Mouse (Mus musculus) hindbrain, postnatal 0 days (tissue): ENCODE results near the gene Ccdc63. TPM values are rescaled to one million over a fixed set of nuclear protein-coding genes. Genes with fewer than 3 reads are reported as not detected.

ENCODE experiments used
- ATAC-seq: fragments of 200-750 bp; cut with Nextera tagmentation; 2 replicates; pipeline ENCODE4 v1.8.0; 2017; ENCODE audit warnings: mild to moderate bottlenecking, moderate TSS enrichment, moderate library complexity
- DNase-seq: peaks from one replicate; pipeline ENCODE4 v3.0.0-alpha.2; 2015; ENCODE audit warnings: low spot score
- H3K27ac ChIP-seq: fragments of 300-500 bp; sonication (generic); 2 replicates; pipeline ENCODE4 v1.5.1; 2014; ENCODE audit warnings: mild to moderate bottlenecking
- H3K27me3 ChIP-seq: fragments of 300-500 bp; sonication (generic); 2 replicates; pipeline ENCODE4 v1.6.1; 2014; ENCODE audit warnings: low read length, mixed read lengths; ENCODE audit not compliant: insufficient read depth
- H3K36me3 ChIP-seq: fragments of 300-500 bp; sonication (generic); 2 replicates; pipeline ENCODE4 v1.6.1; 2014; ENCODE audit warnings: low read length, mixed read lengths; ENCODE audit not compliant: insufficient read depth
- H3K4me1 ChIP-seq: fragments of 300-500 bp; sonication (generic); 2 replicates; pipeline ENCODE4 v1.6.1; 2014; ENCODE audit warnings: antibody characterized with exemption, low read length, mixed read lengths; ENCODE audit not compliant: insufficient read depth
- H3K4me2 ChIP-seq: fragments of 300-500 bp; sonication (generic); 2 replicates; pipeline ENCODE4 v1.6.1; 2014; ENCODE audit warnings: low read depth, mild to moderate bottlenecking, low read length, moderate library complexity, mixed read lengths
- H3K4me3 ChIP-seq: fragments of 300-500 bp; sonication (generic); 2 replicates; pipeline ENCODE4 v1.5.1; 2014; ENCODE audit warnings: low read length
- H3K9ac ChIP-seq: fragments of 300-500 bp; sonication (generic); replicated peaks from 2 replicates; pipeline ENCODE4 v1.6.1; 2014; ENCODE audit warnings: mild to moderate bottlenecking, low read length, moderate library complexity, mixed read lengths
- H3K9me3 ChIP-seq: fragments of 300-500 bp; sonication (generic); 2 replicates; pipeline ENCODE4 v1.6.1; 2016; ENCODE audit warnings: low read length, mixed read lengths
- CTCF ChIP-seq: IDR thresholded peaks from 2 replicates; pipeline ENCODE4 v1.5.1; 2016; ENCODE audit warnings: antibody characterized with exemption, control low read depth, low read depth
- WGBS: fragments of 180-500 bp; shearing (Covaris S2); extraction: QIAGEN DNeasy Blood & Tissue Kit; methylation state at CpG from one replicate; pipeline ENCODE4 v1.1.7; 2014; 5-methylcytosine and 5-hydroxymethylcytosine counted together
- polyA plus RNA-seq: library from polyadenylated mRNA; unstranded; fragments of >200 nt; fragmentation: Nextera tagmentation; extraction: Ambion mirVana; gene quantifications from 2 replicates; pipeline ENCODE4 v1.2.1, GENCODE M21; 2015
- total RNA-seq: library from RNA; depleted of rRNA; stranded (reverse); fragments of >200 nt; gene quantifications from 2 replicates; pipeline ENCODE4 v1.2.3, GENCODE M21; 2014

Gene Ccdc63
- total and polyA plus RNA-seq, 2 experiments from 2014 or later, result 0.16 TPM; not detected in 1

- ATAC-seq (no peak), DNase-seq (no peak)
- H3K9ac ChIP-seq, result no peak overlapping the region
- H3K4me3 ChIP-seq, result no peak overlapping the region
- peaks cover 8% of the 10 kb centered on the region; the same call in 1 of the 2 replicates for H3K4me1 ChIP-seq
- H3K9me3 ChIP-seq, result no peaks in the 10 kb centered on the region
- no peaks in the 10 kb centered on the region for H3K36me3 ChIP-seq
- H3K27me3 ChIP-seq, result no peaks in the 10 kb centered on the region
- H3K27ac ChIP-seq, result no peak overlapping the region
- TF ChIP-seq CTCF, result no peak
- 56% methylated on average over 11 of the region's 11 CpGs for WGBS
- H3K4me2 ChIP-seq, result no peak overlapping the region
These were observed 10.2 kb downstream of the Ccdc63 start for GRCm38 (mm10) chr5:122130341-122130998.

DNA sequence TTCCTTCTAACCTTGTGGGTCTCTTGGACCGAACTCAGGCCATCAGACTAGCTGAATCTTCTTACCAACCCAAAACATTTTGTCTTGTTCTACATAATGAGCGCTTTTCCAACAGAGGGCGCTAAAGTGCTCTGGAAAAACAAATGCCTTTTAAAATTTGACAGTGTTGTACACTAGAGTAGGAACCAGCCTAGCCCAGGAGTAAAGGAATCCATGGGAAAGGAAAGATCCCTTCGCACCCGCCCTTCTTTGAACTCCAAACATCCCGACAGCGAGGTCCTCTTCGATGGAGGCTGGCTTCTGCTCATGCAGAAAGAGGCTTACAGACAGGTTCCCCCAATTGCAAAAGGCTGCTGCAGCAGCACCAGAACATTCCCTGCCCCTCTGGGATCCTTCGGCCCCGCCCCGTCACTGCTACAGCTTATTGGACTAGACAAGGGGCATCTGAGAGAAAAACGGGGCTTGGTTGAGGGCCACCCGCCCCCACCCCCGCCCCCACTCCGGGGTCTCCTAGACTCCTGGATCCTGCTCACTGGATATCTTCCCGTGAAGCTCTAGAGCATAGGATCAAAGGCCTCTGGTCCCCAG lies 11.5 kb downstream of the Ccdc63 start:
- Histone ChIP-seq H3K27me3 (no peaks in the 10 kb centered on the region), H3K4me3 (no peak overlapping the region), H3K9ac (no peak overlapping the region), H3K36me3 (no peaks in the 10 kb centered on the region), H3K27ac (no peak overlapping the region), H3K9me3 (no peaks in the 10 kb centered on the region), H3K4me2 (0 out of 2 replicates have a peak overlapping the region, but pooled peaks have one; percentile 5), H3K4me1 (peaks cover 8% of the 10 kb centered on the region; the same call in 1 of the 2 replicates)
- DNase-seq, result peak; percentile 94
- peak; percentile 44; the same call in 1 of the 2 replicates for ATAC-seq
- 30% methylated on average over 16 of the region's 16 CpGs for WGBS
- peak; percentile 76 for TF ChIP-seq CTCF

DNA sequence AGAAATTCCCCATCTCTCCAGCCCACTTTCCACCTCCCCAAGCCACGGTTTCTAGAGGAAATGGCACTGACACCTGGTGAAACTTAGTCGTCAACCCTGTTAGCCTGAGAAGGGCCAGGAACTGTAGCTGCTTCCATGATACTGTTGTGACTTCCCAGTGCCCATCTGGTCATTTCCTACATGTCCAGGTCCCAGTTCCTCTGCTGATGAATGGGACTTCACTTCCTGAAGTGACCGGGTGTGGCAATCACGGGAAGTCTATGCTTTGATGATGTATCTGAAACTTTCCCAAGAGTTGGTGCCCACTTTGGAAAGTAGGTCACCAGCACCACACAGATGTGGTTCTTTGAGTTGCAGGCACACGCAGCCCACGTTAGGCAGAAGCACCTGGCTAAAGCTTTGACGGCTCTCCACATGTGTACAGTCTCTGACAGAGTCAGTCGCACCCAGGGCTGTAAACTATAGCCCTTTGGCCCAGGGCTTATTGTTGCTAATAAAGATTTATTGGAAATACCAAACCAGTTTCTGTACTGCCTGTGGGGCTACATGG lies 15.3 kb downstream of the Ccdc63 start:
- Histone ChIP-seq H3K4me2 (no peak overlapping the region), H3K4me3 (no peak overlapping the region), H3K27me3 (no peaks in the 10 kb centered on the region), H3K4me1 (0 out of 2 replicates have a peak, but pooled peaks cover 3% of the 10 kb centered on the region), H3K9me3 (no peaks in the 10 kb centered on the region), H3K27ac (no peak overlapping the region), H3K36me3 (no peaks in the 10 kb centered on the region), H3K9ac (no peak overlapping the region)
- no peak for ATAC-seq
- no peak for TF ChIP-seq CTCF
- 87% methylated on average over 8 of the region's 8 CpGs for WGBS
- DNase-seq, result no peak

DNA sequence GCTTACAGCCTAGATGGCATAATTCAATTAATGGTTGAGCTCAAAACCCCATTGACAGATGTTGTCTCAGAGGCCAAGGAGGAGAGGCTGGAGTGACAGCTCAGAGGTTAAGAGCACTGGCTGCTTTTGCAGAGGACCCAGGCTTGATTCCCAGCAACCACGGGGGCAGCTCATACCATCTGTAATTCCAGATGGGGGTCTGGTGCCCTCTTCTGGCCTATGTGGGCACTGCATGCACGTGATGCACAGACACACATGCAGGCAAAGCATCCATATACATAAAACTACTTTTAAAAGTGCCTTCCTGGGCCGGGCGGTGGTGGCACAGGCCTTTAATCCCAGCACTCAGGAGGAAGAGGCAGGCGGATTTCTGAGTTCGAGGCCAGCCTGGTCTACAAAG lies 24.4 kb downstream of the Ccdc63 start:
- Histone ChIP-seq H3K4me1 (no peaks in the 10 kb centered on the region), H3K9me3 (no peaks in the 10 kb centered on the region), H3K4me3 (no peak overlapping the region), H3K27ac (no peak overlapping the region), H3K9ac (no peak overlapping the region), H3K27me3 (no peaks in the 10 kb centered on the region), H3K4me2 (no peak overlapping the region), H3K36me3 (no peaks in the 10 kb centered on the region)
- 87% methylated on average over 6 of the region's 6 CpGs for whole genome bisulfite sequencing
- no peak for TF ChIP-seq CTCF
- DNase-seq (no peak), ATAC-seq (no peak)

DNA sequence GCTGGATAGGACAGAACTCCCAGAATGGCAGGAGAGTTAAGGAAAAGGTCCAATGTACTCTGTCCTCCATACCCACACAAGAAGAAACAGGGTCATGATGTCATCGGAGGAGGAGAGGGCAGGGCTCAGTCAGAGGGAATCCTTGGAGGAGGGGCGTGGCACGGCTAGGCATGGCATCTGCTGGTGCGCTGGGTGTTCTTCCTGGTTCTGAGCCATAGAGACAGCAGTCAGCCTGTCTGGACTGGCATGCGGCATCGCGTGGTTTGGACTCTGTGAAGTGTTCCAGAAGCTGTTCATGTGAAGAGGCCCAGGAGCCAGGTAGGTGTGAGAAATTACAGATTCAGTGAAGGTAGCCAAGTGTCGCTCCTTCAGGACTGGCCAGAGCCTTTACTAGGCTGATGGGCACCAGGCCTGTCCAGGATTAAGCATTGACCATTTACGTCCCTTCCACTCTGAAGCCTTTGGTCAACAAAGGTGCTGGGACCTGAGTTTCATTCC lies 25.3 kb downstream of the Ccdc63 start:
- WGBS, result 92% methylated on average over 9 of the region's 9 CpGs
- no peaks in the 10 kb centered on the region for H3K4me1 ChIP-seq
- no peaks in the 10 kb centered on the region for H3K27me3 ChIP-seq
- H3K4me2 ChIP-seq, result no peak overlapping the region
- DNase-seq (no peak), ATAC-seq (no peak)
- H3K27ac ChIP-seq, result no peak overlapping the region
- no peak overlapping the region for H3K9ac ChIP-seq
- TF ChIP-seq CTCF, result no peak
- H3K36me3 ChIP-seq, result no peaks in the 10 kb centered on the region
- no peaks in the 10 kb centered on the region for H3K9me3 ChIP-seq
- no peak overlapping the region for H3K4me3 ChIP-seq

GRCm38 (mm10) chr5:122114176-122114575 lies 26.4 kb downstream of the Ccdc63 start:
- Histone ChIP-seq H3K4me1 (no peaks in the 10 kb centered on the region), H3K4me3 (no peak overlapping the region), H3K4me2 (no peak overlapping the region), H3K9ac (no peak overlapping the region), H3K27me3 (no peaks in the 10 kb centered on the region), H3K9me3 (no peaks in the 10 kb centered on the region), H3K36me3 (no peaks in the 10 kb centered on the region), H3K27ac (no peak overlapping the region)
- peak; percentile 92 for TF ChIP-seq CTCF
- 5% methylated on average over 2 of the region's 2 CpGs for WGBS
- DNase-seq, result no peak
- ATAC-seq, result no peak
